Mouse (Mus musculus) limb, embryonic 11.5 days (tissue): ENCODE results near the gene Slamf1. TPM values are rescaled to one million over a fixed set of nuclear protein-coding genes. Genes with fewer than 3 reads are reported as not detected.

ENCODE experiments used
- ATAC-seq: fragments of 200-750 bp; cut with Nextera tagmentation; 2 replicates; pipeline ENCODE4 v1.8.0; 2017; ENCODE audit warnings: low read depth; ENCODE audit not compliant: insufficient number of reproducible peaks, low FRiP score, low TSS enrichment
- DNase-seq: peaks from one replicate; pipeline ENCODE4 v3.0.0-alpha.2; 2015; ENCODE audit warnings: low spot score
- H3K27ac ChIP-seq: fragments of 300-500 bp; sonication (generic); replicated peaks from 2 replicates; pipeline ENCODE4 v1.5.1; 2014; ENCODE audit warnings: low read depth, mild to moderate bottlenecking, low read length
- H3K27me3 ChIP-seq: fragments of 300-500 bp; sonication (generic); 2 replicates; pipeline ENCODE4 v1.6.1; 2014; ENCODE audit warnings: mild to moderate bottlenecking, low read length, mixed read lengths; ENCODE audit not compliant: control insufficient read depth, insufficient read depth
- H3K36me3 ChIP-seq: fragments of 300-500 bp; sonication (generic); 2 replicates; pipeline ENCODE4 v1.6.1; 2014; ENCODE audit warnings: mild to moderate bottlenecking, low read length, moderate library complexity, mixed read lengths; ENCODE audit not compliant: control insufficient read depth, insufficient read depth
- H3K4me1 ChIP-seq: fragments of 300-500 bp; sonication (generic); 2 replicates; pipeline ENCODE4 v1.6.1; 2014; ENCODE audit warnings: low read length, mixed read lengths; ENCODE audit not compliant: control insufficient read depth, insufficient read depth
- H3K4me2 ChIP-seq: fragments of 300-500 bp; sonication (generic); 2 replicates; pipeline ENCODE4 v1.6.1; 2014; ENCODE audit warnings: low read depth, mild to moderate bottlenecking, moderate library complexity; ENCODE audit not compliant: severe bottlenecking
- H3K4me3 ChIP-seq: fragments of 300-500 bp; sonication (generic); 2 replicates; pipeline ENCODE4 v1.5.1; 2014; ENCODE audit warnings: low read depth, low read length
- H3K9ac ChIP-seq: fragments of 300-500 bp; sonication (generic); 2 replicates; pipeline ENCODE4 v1.6.1; 2014; ENCODE audit warnings: mild to moderate bottlenecking, low read length
- H3K9me3 ChIP-seq: fragments of 300-500 bp; sonication (generic); 2 replicates; pipeline ENCODE4 v1.6.1; 2016; ENCODE audit warnings: low read length; ENCODE audit not compliant: control insufficient read depth
- WGBS: fragments of 180-500 bp; shearing (Covaris S2); extraction: QIAGEN DNeasy Blood & Tissue Kit; methylation state at CpG from one replicate; pipeline ENCODE4 v1.1.7; 2014; 5-methylcytosine and 5-hydroxymethylcytosine counted together
- polyA plus RNA-seq: library from polyadenylated mRNA; unstranded; fragments of >200 nt; fragmentation: Nextera tagmentation; extraction: Ambion mirVana; gene quantifications from 2 replicates; pipeline ENCODE4 v1.2.1, GENCODE M21; 2014

Gene Slamf1
- polyA plus RNA-seq, result 0.35 and 0.51 TPM in 2 replicates

DNA sequence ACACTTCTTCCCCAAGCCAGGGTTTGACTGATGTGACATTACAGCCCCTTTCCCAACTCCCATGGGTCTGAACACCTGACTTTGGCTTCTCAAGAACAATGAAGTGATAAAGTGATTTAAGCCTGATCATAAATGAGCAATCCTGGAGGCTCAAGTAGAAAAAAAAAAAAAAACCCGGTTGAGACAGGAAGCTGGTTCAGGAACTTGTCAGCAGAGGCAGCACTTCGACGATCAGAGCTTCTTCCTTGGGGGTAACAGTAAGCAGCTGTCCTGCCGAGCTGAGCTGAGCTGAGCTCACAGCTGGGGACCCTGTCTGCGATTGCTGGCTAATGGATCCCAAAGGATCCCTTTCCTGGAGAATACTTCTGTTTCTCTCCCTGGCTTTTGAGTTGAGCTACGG is at the start of gene Slamf1:
Gene Slamf1, plus strand, starts transcription at position 230 of the 400 bp plus-strand sequence.
- Histone ChIP-seq H3K4me3 (no peak within 1 kb of the TSS), H3K36me3 (no peaks in the 10 kb centered on the region), H3K27ac (no peak within 1 kb of the TSS), H3K9ac (no peak within 1 kb of the TSS), H3K4me2 (no peak within 1 kb of the TSS), H3K4me1 (no peaks in the 10 kb centered on the region), H3K9me3 (no peaks in the 10 kb centered on the region), H3K27me3 (no peaks in the 10 kb centered on the region)
- DNase-seq (no peak), ATAC-seq (no peak)
- 28% methylated on average over 6 of the region's 6 CpGs for WGBS

DNA sequence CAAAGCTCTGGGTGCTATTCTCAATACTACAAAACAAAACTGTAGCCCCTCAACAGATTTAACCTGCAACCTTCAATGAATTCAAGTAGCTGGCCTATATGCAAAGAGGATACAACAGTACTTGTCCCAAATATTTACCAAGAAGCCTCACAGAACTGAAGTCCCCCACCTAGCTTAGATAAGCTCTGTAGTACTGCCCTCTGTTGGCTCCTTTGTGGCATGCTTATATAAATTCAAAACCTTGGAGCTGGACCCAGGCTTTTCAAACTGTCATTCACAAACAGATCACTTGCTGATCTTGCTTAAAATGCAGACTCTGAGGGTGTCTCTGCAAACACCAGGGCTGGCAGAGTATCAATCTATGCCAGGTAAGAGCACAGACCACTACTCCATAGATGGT is 35.7 kb upstream of the Slamf1 start:
- Histone ChIP-seq H3K9ac (no peak overlapping the region), H3K4me3 (no peak overlapping the region), H3K9me3 (no peaks in the 10 kb centered on the region), H3K4me1 (no peaks in the 10 kb centered on the region), H3K27ac (no peak overlapping the region), H3K4me2 (no peak overlapping the region), H3K27me3 (no peaks in the 10 kb centered on the region), H3K36me3 (no peaks in the 10 kb centered on the region)
- ATAC-seq (no peak), DNase-seq (no peak)

DNA sequence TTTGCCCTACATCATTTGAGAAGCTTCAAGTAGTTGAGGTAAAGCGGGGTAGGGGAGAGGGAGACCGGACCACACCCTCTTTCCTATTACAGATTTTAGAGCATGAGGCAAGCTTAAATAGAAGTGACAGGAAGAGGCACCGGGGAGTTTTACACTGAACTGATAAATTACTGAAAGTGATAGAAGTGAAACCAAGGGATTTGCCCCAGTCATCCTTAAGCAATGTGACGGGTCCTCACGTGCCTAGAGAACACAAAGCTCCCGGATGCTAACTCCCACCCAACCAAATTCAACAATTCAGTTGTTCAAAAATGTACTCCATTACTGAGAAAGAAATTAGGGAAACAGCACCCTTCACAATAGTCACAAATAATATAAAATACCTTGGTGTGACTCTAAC is 32.0 kb upstream of the Slamf1 start:
- Histone ChIP-seq H3K36me3 (no peaks in the 10 kb centered on the region), H3K27me3 (no peaks in the 10 kb centered on the region), H3K9ac (no peak overlapping the region), H3K4me2 (no peak overlapping the region), H3K4me1 (no peaks in the 10 kb centered on the region), H3K27ac (no peak overlapping the region), H3K9me3 (no peaks in the 10 kb centered on the region), H3K4me3 (no peak overlapping the region)
- ATAC-seq (no peak), DNase-seq (no peak)
- WGBS, result 86% methylated on average over 6 of the region's 6 CpGs

DNA sequence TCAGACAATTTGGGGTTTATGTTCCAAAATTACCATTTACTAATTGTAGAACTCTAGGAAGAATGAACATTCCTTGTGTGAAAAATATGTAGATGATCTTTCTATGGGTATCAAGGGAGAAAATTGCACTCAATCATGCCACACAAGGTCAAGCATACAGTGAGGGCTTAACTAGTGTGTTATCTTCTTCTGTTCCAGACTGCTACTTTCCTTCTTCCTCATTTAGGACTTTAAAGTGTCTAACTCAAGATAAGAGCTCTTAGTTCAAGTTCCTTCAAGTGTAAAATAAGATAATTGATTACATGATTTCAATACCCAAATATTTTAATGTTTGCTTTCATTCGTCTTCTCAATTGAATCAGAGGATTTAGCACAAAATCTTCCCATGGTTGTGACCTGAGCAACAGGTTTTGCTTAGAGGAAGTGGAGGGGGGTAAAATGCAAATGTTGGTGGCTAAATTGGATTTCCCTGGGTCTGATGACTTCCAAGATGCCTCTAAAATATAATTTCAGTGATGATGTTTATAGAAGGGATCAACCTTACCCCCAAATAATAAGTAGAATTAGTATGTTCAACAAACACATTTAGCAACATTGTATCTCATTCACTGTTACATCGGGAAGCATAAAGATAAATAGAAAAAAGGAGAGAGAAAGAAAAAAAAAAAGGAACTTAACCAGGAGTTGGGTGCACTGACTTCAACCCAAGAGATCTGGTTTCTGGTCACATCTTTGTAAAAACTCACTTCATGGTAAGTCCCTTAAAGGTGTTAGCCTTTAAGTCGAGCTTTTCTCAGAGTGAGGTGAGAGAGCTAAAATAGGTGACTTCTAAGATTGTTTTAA is 18.6 kb upstream of the Slamf1 start:
- Histone ChIP-seq H3K9me3 (no peaks in the 10 kb centered on the region), H3K4me2 (no peak overlapping the region), H3K9ac (no peak overlapping the region), H3K27ac (no peak overlapping the region), H3K4me1 (no peaks in the 10 kb centered on the region), H3K36me3 (no peaks in the 10 kb centered on the region), H3K27me3 (no peaks in the 10 kb centered on the region), H3K4me3 (no peak overlapping the region)
- 88% methylated on average over 3 of the region's 3 CpGs for WGBS
- DNase-seq, result no peak
- ATAC-seq, result no peak

DNA sequence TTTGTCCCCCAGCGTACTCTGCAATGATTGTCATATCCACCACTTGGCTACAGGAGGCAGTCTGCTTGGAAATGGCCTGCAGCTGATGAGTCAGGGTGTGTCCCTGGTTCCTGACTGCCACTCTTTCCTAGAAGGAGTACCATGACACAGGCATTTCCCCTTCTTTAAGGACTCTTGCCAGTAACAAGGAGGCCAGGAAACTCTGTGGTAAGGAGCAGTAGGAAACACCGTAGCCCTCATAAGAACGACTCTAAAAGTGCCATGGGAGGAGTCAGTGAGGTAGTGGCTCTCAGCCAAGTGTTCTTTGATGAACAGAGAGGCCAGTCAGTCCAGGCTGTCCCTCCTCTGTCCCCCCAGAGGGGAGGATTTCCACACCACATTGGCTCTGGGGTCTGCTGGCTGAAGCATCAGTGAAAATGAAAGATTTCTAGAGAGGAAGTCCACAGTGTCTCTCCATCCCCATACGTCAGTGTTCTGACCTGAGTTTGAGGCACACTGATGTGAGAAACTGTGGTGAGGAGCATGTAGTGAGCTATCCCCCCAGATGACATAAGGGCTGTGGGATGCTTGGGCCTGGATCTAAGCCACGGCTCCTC is 5.0 kb upstream of the Slamf1 start:
- ATAC-seq, result no peak
- no peaks in the 10 kb centered on the region for H3K4me1 ChIP-seq

DNA sequence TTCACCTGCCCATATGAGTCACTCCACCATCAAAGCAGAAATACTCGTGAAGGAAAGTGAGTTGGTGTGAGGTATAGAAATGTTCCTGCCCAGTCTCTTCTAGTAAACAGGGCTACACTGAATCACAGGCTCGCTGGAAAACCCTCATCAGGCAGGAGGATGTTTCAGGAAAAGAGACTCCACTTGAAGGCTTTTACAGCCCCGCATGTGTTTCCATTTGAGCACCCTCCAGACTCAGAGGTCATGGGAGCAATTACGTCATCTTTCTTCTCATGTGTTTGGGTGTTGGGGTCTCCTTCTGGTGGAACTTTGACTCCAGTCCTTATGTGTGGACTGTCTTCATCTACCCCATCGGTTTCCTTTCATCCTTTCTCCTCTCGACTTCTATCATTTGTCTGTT is 4.1 kb downstream of the Slamf1 start:
- H3K4me2 ChIP-seq, result no peak overlapping the region
- no peak overlapping the region for H3K27ac ChIP-seq
- H3K36me3 ChIP-seq, result no peaks in the 10 kb centered on the region
- DNase-seq, result no peak
- ATAC-seq, result no peak
- no peaks in the 10 kb centered on the region for H3K9me3 ChIP-seq
- no peak overlapping the region for H3K9ac ChIP-seq
- no peaks in the 10 kb centered on the region for H3K4me1 ChIP-seq
- no peak overlapping the region for H3K4me3 ChIP-seq
- 62% methylated on average over 6 of the region's 6 CpGs for WGBS
- H3K27me3 ChIP-seq, result no peaks in the 10 kb centered on the region

More for the DNA sequence above, 5.0 kb upstream of the Slamf1 start:
- H3K27ac ChIP-seq, result no peak overlapping the region
- no peak overlapping the region for H3K9ac ChIP-seq
- H3K27me3 ChIP-seq, result no peaks in the 10 kb centered on the region
- WGBS, result 71% methylated on average over 5 of the region's 5 CpGs
- H3K4me3 ChIP-seq, result no peak overlapping the region
- no peak overlapping the region for H3K4me2 ChIP-seq
- DNase-seq, result no peak
- no peaks in the 10 kb centered on the region for H3K36me3 ChIP-seq
- no peaks in the 10 kb centered on the region for H3K9me3 ChIP-seq

DNA sequence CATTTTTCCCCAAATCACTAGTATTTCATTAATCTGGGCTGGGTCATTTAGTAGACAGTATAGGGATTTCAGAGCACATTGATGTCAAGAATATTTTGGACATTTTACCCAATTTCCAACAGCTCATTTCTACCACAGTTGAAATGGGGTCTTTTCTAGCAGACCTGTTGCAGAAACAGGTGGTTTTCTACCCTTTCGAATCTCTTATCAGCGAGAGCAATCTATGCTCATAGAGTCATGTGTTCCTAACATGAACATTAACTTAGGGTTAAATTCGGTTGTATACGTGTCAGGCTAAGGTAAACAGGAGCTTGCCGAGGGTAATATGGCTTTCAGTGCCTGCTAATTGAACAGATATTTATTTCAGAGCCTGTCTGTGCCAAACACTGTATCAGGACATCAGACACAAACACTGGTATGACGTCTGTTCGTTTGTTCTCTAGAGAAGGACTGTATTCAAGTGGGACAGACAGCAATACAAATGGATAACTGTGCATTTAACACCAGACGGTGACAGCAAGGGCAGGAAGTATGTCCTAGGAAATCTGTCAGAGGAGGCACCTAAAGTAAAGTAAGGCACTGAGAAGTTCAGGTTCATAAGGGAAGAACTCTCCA is 5.3 kb downstream of the Slamf1 start:
- no peak overlapping the region for H3K27ac ChIP-seq
- no peak for DNase-seq
- H3K4me3 ChIP-seq, result no peak overlapping the region
- H3K36me3 ChIP-seq, result no peaks in the 10 kb centered on the region
- no peaks in the 10 kb centered on the region for H3K9me3 ChIP-seq
- no peak overlapping the region for H3K9ac ChIP-seq
- no peaks in the 10 kb centered on the region for H3K4me1 ChIP-seq
- no peak for ATAC-seq
- no peak overlapping the region for H3K4me2 ChIP-seq
- no peaks in the 10 kb centered on the region for H3K27me3 ChIP-seq
- WGBS, result 81% methylated on average over 8 of the region's 8 CpGs

DNA sequence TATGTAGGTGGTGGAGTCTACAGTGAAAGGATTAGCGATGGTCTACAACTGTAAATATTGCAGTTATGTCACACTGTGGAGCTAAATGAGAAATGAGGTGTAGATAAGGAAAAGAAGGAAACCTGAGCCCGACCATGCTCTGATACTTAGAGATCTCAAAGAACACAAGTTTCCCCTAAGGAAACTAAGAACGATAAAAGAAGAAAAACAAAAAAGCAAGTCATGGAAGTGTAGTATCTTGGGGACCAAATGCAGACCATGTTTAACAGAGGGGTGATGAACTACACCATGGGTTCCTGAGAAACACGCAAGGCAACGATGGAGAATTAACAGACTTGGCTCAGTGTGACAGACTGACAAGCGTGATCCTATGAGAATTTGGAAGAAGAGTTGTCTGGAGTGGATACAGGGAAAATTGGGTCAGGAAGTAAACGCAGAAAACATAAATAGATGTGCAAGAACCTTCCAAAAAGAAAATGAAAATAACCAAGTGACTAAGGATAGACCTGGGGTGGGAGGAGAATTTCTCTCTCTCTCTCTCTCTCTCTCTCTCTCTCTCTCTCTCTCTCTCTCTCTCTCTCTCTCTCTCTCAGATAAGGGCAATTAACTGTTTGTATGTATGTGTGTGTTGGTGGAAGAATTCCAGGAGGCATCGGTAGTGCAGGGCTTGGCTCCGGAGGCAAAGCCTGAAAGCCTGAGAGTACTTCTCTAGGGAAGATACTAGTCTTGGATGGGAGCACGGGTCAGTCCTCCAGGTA is 6.5 kb downstream of the Slamf1 start:
- no peaks in the 10 kb centered on the region for H3K9me3 ChIP-seq
- no peak for DNase-seq
- WGBS, result 89% methylated on average over 10 of the region's 10 CpGs
- no peak overlapping the region for H3K27ac ChIP-seq
- no peak overlapping the region for H3K9ac ChIP-seq
- no peaks in the 10 kb centered on the region for H3K4me1 ChIP-seq
- H3K27me3 ChIP-seq, result no peaks in the 10 kb centered on the region
- ATAC-seq, result no peak
- H3K4me3 ChIP-seq, result no peak overlapping the region
- H3K4me2 ChIP-seq, result no peak overlapping the region
- H3K36me3 ChIP-seq, result no peaks in the 10 kb centered on the region
